Mouse (Mus musculus) limb, embryonic 11.5 days (tissue): Measurements from ENCODE around the gene Tbc1d22a. TPM values are rescaled to one million over a fixed set of nuclear protein-coding genes. Genes with fewer than 3 reads are reported as not detected.
A peak's percentile ranks its signal among the peaks of the same experiment; 100 is the strongest.
"Not testable (repeated sequence)": the region's sequence is repeated elsewhere in the genome, so short reads cannot be mapped to it uniquely, and the experiment has no call there.

Experiments
- ATAC-seq: fragments of 200-750 bp; cut with Nextera tagmentation; 2 replicates; pipeline ENCODE4 v1.8.0; 2017; ENCODE audit warnings: low read depth; ENCODE audit not compliant: insufficient number of reproducible peaks, low FRiP score, low TSS enrichment
- DNase-seq: peaks from one replicate; pipeline ENCODE4 v3.0.0-alpha.2; 2015; ENCODE audit warnings: low spot score
- H3K27ac ChIP-seq: fragments of 300-500 bp; sonication (generic); replicated peaks from 2 replicates; pipeline ENCODE4 v1.5.1; 2014; ENCODE audit warnings: low read depth, mild to moderate bottlenecking, low read length
- H3K27me3 ChIP-seq: fragments of 300-500 bp; sonication (generic); 2 replicates; pipeline ENCODE4 v1.6.1; 2014; ENCODE audit warnings: mild to moderate bottlenecking, low read length, mixed read lengths; ENCODE audit not compliant: control insufficient read depth, insufficient read depth
- H3K36me3 ChIP-seq: fragments of 300-500 bp; sonication (generic); 2 replicates; pipeline ENCODE4 v1.6.1; 2014; ENCODE audit warnings: mild to moderate bottlenecking, low read length, moderate library complexity, mixed read lengths; ENCODE audit not compliant: control insufficient read depth, insufficient read depth
- H3K4me1 ChIP-seq: fragments of 300-500 bp; sonication (generic); 2 replicates; pipeline ENCODE4 v1.6.1; 2014; ENCODE audit warnings: low read length, mixed read lengths; ENCODE audit not compliant: control insufficient read depth, insufficient read depth
- H3K4me2 ChIP-seq: fragments of 300-500 bp; sonication (generic); 2 replicates; pipeline ENCODE4 v1.6.1; 2014; ENCODE audit warnings: low read depth, mild to moderate bottlenecking, moderate library complexity; ENCODE audit not compliant: severe bottlenecking
- H3K4me3 ChIP-seq: fragments of 300-500 bp; sonication (generic); 2 replicates; pipeline ENCODE4 v1.5.1; 2014; ENCODE audit warnings: low read depth, low read length
- H3K9ac ChIP-seq: fragments of 300-500 bp; sonication (generic); 2 replicates; pipeline ENCODE4 v1.6.1; 2014; ENCODE audit warnings: mild to moderate bottlenecking, low read length
- H3K9me3 ChIP-seq: fragments of 300-500 bp; sonication (generic); 2 replicates; pipeline ENCODE4 v1.6.1; 2016; ENCODE audit warnings: low read length; ENCODE audit not compliant: control insufficient read depth
- WGBS: fragments of 180-500 bp; shearing (Covaris S2); extraction: QIAGEN DNeasy Blood & Tissue Kit; methylation state at CpG from one replicate; pipeline ENCODE4 v1.1.7; 2014; 5-methylcytosine and 5-hydroxymethylcytosine counted together
- polyA plus RNA-seq: library from polyadenylated mRNA; unstranded; fragments of >200 nt; fragmentation: Nextera tagmentation; extraction: Ambion mirVana; gene quantifications from 2 replicates; pipeline ENCODE4 v1.2.1, GENCODE M21; 2014

Tbc1d22a gene
- polyA plus RNA-seq, 1 experiment from 2014 or later = 7.7 TPM

DNA sequence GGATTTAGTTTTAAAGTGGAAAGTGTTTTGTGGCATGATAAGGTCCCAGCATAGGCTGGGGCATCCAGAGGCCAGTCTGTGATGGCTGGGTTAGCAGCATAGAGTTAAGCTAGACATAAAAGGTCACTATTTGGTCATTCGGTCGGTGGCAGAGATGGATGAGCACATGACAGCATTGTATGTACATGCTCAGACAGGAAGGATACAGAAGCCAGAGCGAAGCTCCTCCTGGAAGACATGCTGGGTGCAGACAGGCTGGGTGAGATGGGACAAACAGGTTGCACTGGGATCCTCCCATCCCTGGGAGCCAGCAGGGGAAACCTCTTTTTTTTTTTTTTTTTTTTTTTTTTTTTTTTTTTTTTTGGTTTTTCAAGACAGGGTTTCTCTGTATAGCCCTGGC, 22.3 kb upstream of the Tbc1d22a start:
- Histone ChIP-seq H3K36me3 (no peaks in the 10 kb centered on the region), H3K4me3 (no peak overlapping the region), H3K27me3 (no peaks in the 10 kb centered on the region), H3K27ac (no peak overlapping the region), H3K9ac (no peak overlapping the region), H3K4me2 (no peak overlapping the region), H3K9me3 (no peaks in the 10 kb centered on the region), H3K4me1 (no peaks in the 10 kb centered on the region)
- DNase-seq (no peak), ATAC-seq (no peak)
- 71% methylated on average over 3 of the region's 3 CpGs for WGBS

DNA sequence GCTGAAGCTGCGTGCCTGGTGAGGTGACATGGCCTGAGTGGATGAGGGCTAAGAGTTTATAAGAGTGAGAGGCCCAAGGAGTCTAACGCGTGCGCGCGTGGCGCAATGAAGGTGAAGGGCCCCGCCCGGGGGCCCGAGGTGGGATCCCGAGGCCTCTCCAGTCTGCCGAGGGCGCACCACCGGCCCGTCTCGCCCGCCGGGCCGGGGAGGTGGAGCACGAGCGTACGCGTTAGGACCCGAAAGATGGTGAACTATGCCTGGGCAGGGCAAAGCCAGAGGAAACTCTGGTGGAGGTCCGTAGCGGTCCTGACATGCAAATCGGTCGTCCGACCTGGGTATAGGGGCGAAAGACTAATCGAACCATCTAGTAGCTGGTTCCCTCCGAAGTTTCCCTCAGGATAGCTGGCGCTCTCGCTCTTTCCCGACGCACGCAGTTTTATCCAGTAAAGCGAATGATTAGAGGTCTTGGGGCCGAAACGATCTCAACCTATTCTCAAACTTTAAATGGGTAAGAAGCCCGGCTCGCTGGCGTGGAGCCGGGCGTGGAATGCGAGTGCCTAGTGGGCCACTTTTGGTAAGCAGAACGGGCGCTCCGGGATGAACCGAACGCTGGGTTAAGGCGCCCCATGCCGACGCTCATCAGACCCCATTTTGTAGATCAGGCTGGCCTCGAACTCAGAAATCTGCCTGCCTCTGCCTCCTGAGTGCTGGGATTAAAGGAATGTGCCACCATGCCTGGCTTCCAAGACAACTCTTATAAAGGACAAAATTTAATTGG, 19.4 kb upstream of the Tbc1d22a start:
- not testable (repeated sequence) for DNase-seq
- peak; percentile 96 for ATAC-seq

DNA sequence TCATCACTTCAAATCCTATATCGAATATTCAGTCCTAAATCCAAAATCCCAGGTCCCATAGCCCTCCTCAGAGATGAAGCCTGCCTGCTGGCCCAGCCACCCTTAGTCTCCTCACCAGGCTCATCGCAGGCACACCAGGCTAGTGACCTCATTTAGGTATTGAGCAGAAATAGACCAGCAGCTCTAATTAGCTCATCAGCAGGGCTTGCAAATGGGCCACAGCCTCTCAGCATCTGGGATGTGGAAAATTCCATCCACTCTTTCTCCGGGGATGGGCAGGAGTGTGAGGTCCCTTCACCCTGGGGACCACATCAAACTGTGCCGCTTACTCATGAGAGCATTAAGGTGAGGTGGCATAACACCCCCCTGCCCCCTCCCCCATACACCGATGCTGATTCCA, 15.2 kb upstream of the Tbc1d22a start:
- Histone ChIP-seq H3K27me3 (no peaks in the 10 kb centered on the region; the same call in 1 of the 2 replicates), H3K4me2 (no peak overlapping the region), H3K4me3 (no peak overlapping the region), H3K36me3 (no peaks in the 10 kb centered on the region), H3K9me3 (no peaks in the 10 kb centered on the region), H3K4me1 (0 out of 2 replicates have a peak, but pooled peaks cover 2% of the 10 kb centered on the region), H3K27ac (no peak overlapping the region), H3K9ac (no peak overlapping the region)
- 82% methylated on average over 5 of the region's 5 CpGs for WGBS
- DNase-seq = no peak
- no peak for ATAC-seq

More for the DNA sequence above, 19.4 kb upstream of the Tbc1d22a start:
- H3K4me3 ChIP-seq, H3K9me3 ChIP-seq, H3K4me1 ChIP-seq, H3K27me3 ChIP-seq, H3K27ac ChIP-seq, H3K9ac ChIP-seq, H3K4me2 ChIP-seq, H3K36me3 ChIP-seq: not testable (repeated sequence)
- 69% methylated on average over 53 of the region's 55 CpGs for WGBS

- Histone ChIP-seq H3K4me2 (no peak overlapping the region), H3K9ac (no peak overlapping the region), H3K27ac (no peak overlapping the region), H3K36me3 (no peaks in the 10 kb centered on the region), H3K4me1 (0 out of 2 replicates have a peak, but pooled peaks cover 2% of the 10 kb centered on the region), H3K9me3 (no peaks in the 10 kb centered on the region), H3K4me3 (no peak overlapping the region), H3K27me3 (no peaks in the 10 kb centered on the region; the same call in 1 of the 2 replicates)
- DNase-seq (no peak), ATAC-seq (no peak)
- 84% methylated on average over 4 of the region's 4 CpGs for WGBS
These were observed 14.8 kb upstream of the Tbc1d22a start for GRCm38 (mm10) chr15:86199482-86199881.

GRCm38 (mm10) chr15:86200169-86200568, 14.1 kb upstream of the Tbc1d22a start:
- DNase-seq (no peak), ATAC-seq (no peak)
- Histone ChIP-seq H3K4me1 (0 out of 2 replicates have a peak, but pooled peaks cover 2% of the 10 kb centered on the region), H3K4me2 (no peak overlapping the region), H3K9me3 (no peaks in the 10 kb centered on the region), H3K9ac (no peak overlapping the region), H3K27me3 (no peaks in the 10 kb centered on the region; the same call in 1 of the 2 replicates), H3K27ac (no peak overlapping the region), H3K4me3 (no peak overlapping the region), H3K36me3 (no peaks in the 10 kb centered on the region)
- WGBS = 56% methylated on average over 4 of the region's 4 CpGs

DNA sequence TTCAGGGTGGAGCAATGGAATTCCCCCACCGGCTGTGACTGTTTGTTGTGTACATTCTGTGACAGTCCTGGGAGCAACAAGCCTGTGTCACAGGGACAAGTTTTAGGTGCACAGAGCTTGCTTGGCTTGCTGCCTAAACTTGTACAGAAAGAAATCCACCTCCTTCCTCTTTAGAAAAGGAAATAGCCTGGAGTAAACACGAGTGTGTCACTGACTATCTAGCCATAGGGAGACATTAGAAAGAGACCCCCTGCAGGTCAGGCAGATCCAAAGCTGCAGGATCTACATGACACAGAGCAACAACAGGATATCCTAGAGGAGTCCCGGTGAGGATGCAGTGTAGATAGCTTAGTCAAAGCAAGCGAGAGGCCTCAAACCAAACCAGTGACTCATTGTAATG, 13.2 kb upstream of the Tbc1d22a start:
- Histone ChIP-seq H3K4me3 (no peak overlapping the region), H3K9me3 (no peaks in the 10 kb centered on the region), H3K4me1 (0 out of 2 replicates have a peak, but pooled peaks cover 2% of the 10 kb centered on the region), H3K27me3 (no peaks in the 10 kb centered on the region; the same call in 1 of the 2 replicates), H3K9ac (no peak overlapping the region), H3K4me2 (no peak overlapping the region), H3K36me3 (no peaks in the 10 kb centered on the region), H3K27ac (no peak overlapping the region)
- 58% methylated on average over 4 of the region's 4 CpGs for WGBS
- DNase-seq = no peak
- no peak for ATAC-seq

DNA sequence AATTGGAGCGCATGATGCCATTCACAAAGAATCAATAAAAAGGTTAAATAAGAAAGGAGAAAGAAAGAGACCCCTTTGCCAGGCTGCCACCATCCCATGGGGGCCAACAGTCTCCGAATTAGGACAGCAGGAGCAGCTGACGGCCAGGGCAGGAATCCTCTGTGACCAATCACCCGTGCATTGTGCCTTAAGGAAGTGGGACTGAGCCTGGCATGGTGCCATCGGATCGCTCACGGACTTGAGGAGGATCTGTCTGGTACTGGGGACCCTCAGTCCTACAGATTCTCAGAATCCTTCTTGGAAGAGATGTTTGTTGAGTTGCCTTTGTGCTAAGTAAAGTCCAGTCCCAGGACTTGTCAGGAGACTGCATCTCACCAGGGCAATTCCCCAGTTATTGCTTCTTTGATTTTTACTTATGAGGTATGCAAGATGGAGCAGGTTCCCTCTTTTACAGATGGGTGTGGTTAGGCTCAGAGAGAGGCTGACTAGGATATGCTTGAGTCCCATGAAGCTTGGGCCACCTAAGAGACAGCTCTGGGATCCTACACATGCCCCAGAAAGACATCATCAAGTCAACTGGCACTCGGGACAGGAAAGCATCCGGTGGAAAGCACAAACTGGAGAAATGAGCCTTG, 12.4 kb upstream of the Tbc1d22a start:
- 87% methylated on average over 9 of the region's 9 CpGs for WGBS
- Histone ChIP-seq H3K4me2 (no peak overlapping the region), H3K9ac (no peak overlapping the region), H3K4me1 (0 out of 2 replicates have a peak, but pooled peaks cover 2% of the 10 kb centered on the region), H3K9me3 (no peaks in the 10 kb centered on the region), H3K27ac (no peak overlapping the region), H3K4me3 (no peak overlapping the region), H3K36me3 (no peaks in the 10 kb centered on the region), H3K27me3 (no peaks in the 10 kb centered on the region; the same call in 1 of the 2 replicates)
- ATAC-seq (no peak), DNase-seq (no peak)

DNA sequence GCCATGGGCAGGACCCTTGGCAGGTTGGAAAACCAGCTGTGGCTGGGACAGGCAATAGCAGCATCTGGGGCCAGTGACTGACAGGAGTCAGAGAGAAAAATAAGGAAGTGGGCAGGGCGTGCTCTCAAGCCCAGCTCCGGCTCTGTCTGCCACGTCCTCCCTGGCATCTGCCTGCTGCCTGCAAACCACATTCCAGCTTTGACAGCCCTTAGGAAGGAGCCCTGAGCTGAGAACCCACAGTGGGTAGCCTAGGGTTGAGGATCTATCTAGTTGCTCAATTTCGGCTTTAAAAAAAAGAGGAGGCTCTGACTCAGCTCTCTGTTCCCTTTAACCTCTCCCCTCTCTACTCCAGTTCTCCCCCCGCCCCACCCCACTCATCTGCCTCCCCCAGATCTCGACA, 11.6 kb upstream of the Tbc1d22a start:
- Histone ChIP-seq H3K27me3 (no peaks in the 10 kb centered on the region; the same call in 1 of the 2 replicates), H3K4me3 (no peak overlapping the region), H3K9me3 (no peaks in the 10 kb centered on the region), H3K36me3 (no peaks in the 10 kb centered on the region), H3K4me1 (0 out of 2 replicates have a peak, but pooled peaks cover 2% of the 10 kb centered on the region), H3K27ac (no peak overlapping the region), H3K4me2 (no peak overlapping the region), H3K9ac (no peak overlapping the region)
- DNase-seq (no peak), ATAC-seq (no peak)
- WGBS = 48% methylated on average over 6 of the region's 6 CpGs
